Comparison of ENCODE assay signal across 19 mouse cellular contexts in the genomic region with DNA sequence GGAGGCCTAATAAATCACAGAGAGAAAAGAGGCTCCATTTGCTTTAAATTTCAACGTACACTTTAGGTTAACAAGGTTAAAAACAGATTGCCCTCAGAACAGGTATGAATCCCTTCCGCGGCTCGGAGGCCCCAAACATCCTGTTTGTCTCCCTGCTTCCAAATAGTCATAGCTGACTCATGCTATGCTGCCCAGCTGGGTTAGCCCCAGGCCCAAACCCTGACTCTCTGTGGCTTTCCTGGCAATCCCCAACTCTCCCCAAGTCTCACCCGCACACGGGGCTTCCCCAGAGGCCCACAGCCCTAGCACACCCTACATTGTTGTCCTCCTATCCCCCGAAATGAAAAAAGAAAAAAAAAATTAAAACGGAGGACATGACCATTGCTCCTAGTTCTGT.
DNase-seq lines count a peak whose midpoint lies in the region; ATAC-seq and TF ChIP-seq lines count a peak whose summit lies in the region.
"Had no signal": no experiment of that assay in that cellular context is flagged by ENCODE, and none has a peak within 500 bp of the region (broad histone marks: within the 10 kb centered on the region; RNA-seq: fewer than 3 reads in every experiment).

No protein-coding gene starts in this region.

- H3K4me2 ChIP-seq in forebrain, postnatal 0 days (ENCODE audit: low read depth) = no peak overlapping the region
- H3K4me2 ChIP-seq in forebrain, embryonic 15.5 days (replicated peaks) = no peak overlapping the region
- peak overlapping the region; percentile 19 for H3K4me2 ChIP-seq in kidney, embryonic 15.5 days
- H3K4me2 ChIP-seq: embryonic facial prominence, embryonic 12.5 days; hindbrain, embryonic 12.5 days had no signal

- H3K4me3 ChIP-seq in forebrain, postnatal 0 days (ENCODE audit: low read depth, low read length) = no peak overlapping the region
- no peak overlapping the region for H3K4me3 ChIP-seq in forebrain, embryonic 15.5 days
- no peak overlapping the region for H3K4me3 ChIP-seq in kidney, embryonic 15.5 days (replicated peaks)
- H3K4me3 ChIP-seq in testis, adult 2 months (ENCODE audit: control insufficient read depth, low read depth, low read length) = no peak overlapping the region
- H3K4me3 ChIP-seq: embryonic facial prominence, embryonic 12.5 days; gastrocnemius, adult 2 months; hindbrain, embryonic 12.5 days had no signal

- no peaks in the 10 kb centered on the region for H3K9me3 ChIP-seq in forebrain, postnatal 0 days (ENCODE audit: low read length)
- no peaks in the 10 kb centered on the region for H3K9me3 ChIP-seq in forebrain, embryonic 15.5 days
- H3K9me3 ChIP-seq in kidney, embryonic 15.5 days (replicated peaks) = no peaks in the 10 kb centered on the region
- H3K9me3 ChIP-seq: embryonic facial prominence, embryonic 12.5 days; hindbrain, embryonic 12.5 days had no signal

- H3K36me3 ChIP-seq in forebrain, postnatal 0 days (ENCODE audit: insufficient read depth) = no peaks in the 10 kb centered on the region
- H3K36me3 ChIP-seq in forebrain, embryonic 15.5 days = no peaks in the 10 kb centered on the region
- no peaks in the 10 kb centered on the region for H3K36me3 ChIP-seq in kidney, embryonic 15.5 days
- H3K36me3 ChIP-seq in testis, adult 2 months (ENCODE audit: control insufficient read depth, insufficient read depth, low read length) = no peaks in the 10 kb centered on the region
- H3K36me3 ChIP-seq: embryonic facial prominence, embryonic 12.5 days; hindbrain, embryonic 12.5 days had no signal

- 75% methylated on average over 8 of the region's 8 CpGs for WGBS in forebrain, postnatal 0 days
- whole genome bisulfite sequencing in forebrain, embryonic 15.5 days = 80% methylated on average over 8 of the region's 8 CpGs
- WGBS in kidney, embryonic 15.5 days = 42% methylated on average over 8 of the region's 8 CpGs

- ATAC-seq in forebrain, postnatal 0 days = no peak
- no peak for ATAC-seq in forebrain, embryonic 15.5 days (replicated peaks)
- no peak for ATAC-seq in kidney, embryonic 15.5 days (replicated peaks; ENCODE audit: low FRiP score)
- ATAC-seq: forebrain, embryonic 16.5 days had no signal

- H3K9ac ChIP-seq in forebrain, postnatal 0 days = no peak overlapping the region
- no peak overlapping the region for H3K9ac ChIP-seq in forebrain, embryonic 15.5 days (replicated peaks)
- H3K9ac ChIP-seq in kidney, embryonic 15.5 days = no peak overlapping the region
- H3K9ac ChIP-seq: embryonic facial prominence, embryonic 12.5 days; hindbrain, embryonic 12.5 days had no signal

- TF ChIP-seq POLR2A in testis, adult 2 months (IDR thresholded peaks at IDR 0.05; ENCODE audit: control insufficient read depth, low read depth, low read length) = no peak

- H3K27ac ChIP-seq in forebrain, postnatal 0 days (ENCODE audit: low read depth, low read length) = 0 out of 2 replicates have a peak overlapping the region, but pooled peaks have one; percentile 35
- H3K27ac ChIP-seq in forebrain, embryonic 15.5 days (replicated peaks) = no peak overlapping the region
- 0 out of 2 replicates have a peak overlapping the region, but pooled peaks have one; percentile 9 for H3K27ac ChIP-seq in kidney, embryonic 15.5 days
- peak overlapping the region; percentile 50; the same call in 1 of the 2 replicates for H3K27ac ChIP-seq in testis, adult 2 months (ENCODE audit: control insufficient read depth, insufficient read depth, low read depth, low read length)
- H3K27ac ChIP-seq: embryonic facial prominence, embryonic 12.5 days; gastrocnemius, adult 2 months; hindbrain, embryonic 12.5 days had no signal

- H3K4me1 ChIP-seq in forebrain, postnatal 0 days (ENCODE audit: insufficient read depth) = no peaks in the 10 kb centered on the region
- H3K4me1 ChIP-seq in forebrain, embryonic 15.5 days = peaks cover 11% of the 10 kb centered on the region; the same call in 1 of the 2 replicates
- H3K4me1 ChIP-seq in kidney, embryonic 15.5 days = peaks cover 14% of the 10 kb centered on the region
- H3K4me1 ChIP-seq in testis, adult 2 months (ENCODE audit: control insufficient read depth, insufficient read depth, low read length) = peaks cover 2% of the 10 kb centered on the region; the same call in 1 of the 2 replicates

- DNase-seq in forebrain, postnatal 0 days = no peak
- no peak for DNase-seq in kidney, postnatal 10 days
- DNase-seq in testis, postnatal 10 days (ENCODE audit: low spot score) = no peak
- no peak for DNase-seq in adrenal gland, postnatal 14 days
- DNase-seq in right cerebral cortex, postnatal 14 days = no peak
- DNase-seq: adrenal gland, postnatal 10 days; cerebellum, adult 11-12 months; cerebellum, adult 9-10 months; cerebellum, postnatal 25 days; gastrocnemius, adult 2 months; gastrocnemius, postnatal 25 days; heart, postnatal 10 days; heart, postnatal 4 days had no signal

- TF ChIP-seq CTCF in forebrain, postnatal 0 days (IDR thresholded peaks at IDR 0.05; ENCODE audit: low read depth) = no peak
- no peak for TF ChIP-seq CTCF in testis, adult 2 months (IDR thresholded peaks at IDR 0.05; ENCODE audit: control insufficient read depth, insufficient read depth, insufficient replicate concordance, low read depth, low read length)

- no peaks in the 10 kb centered on the region for H3K27me3 ChIP-seq in forebrain, postnatal 0 days (ENCODE audit: insufficient read depth, low read length)
- no peaks in the 10 kb centered on the region for H3K27me3 ChIP-seq in forebrain, embryonic 15.5 days
- H3K27me3 ChIP-seq in kidney, embryonic 15.5 days = no peaks in the 10 kb centered on the region
- no peaks in the 10 kb centered on the region for H3K27me3 ChIP-seq in testis, adult 2 months (ENCODE audit: control insufficient read depth, insufficient read depth, low read length)
- H3K27me3 ChIP-seq: embryonic facial prominence, embryonic 12.5 days; hindbrain, embryonic 12.5 days had no signal
